Mouse (Mus musculus) urinary bladder, postnatal 10 days (tissue): ENCODE data around the gene BC004004.
"Not testable (repeated sequence)": the region's sequence is repeated elsewhere in the genome, so short reads cannot be mapped to it uniquely, and the experiment has no call there.

Experiments
- DNase-seq: peaks from one replicate; pipeline ENCODE4 v3.0.0; 2022; ENCODE audit warnings: low spot score

BC004004 gene

DNA sequence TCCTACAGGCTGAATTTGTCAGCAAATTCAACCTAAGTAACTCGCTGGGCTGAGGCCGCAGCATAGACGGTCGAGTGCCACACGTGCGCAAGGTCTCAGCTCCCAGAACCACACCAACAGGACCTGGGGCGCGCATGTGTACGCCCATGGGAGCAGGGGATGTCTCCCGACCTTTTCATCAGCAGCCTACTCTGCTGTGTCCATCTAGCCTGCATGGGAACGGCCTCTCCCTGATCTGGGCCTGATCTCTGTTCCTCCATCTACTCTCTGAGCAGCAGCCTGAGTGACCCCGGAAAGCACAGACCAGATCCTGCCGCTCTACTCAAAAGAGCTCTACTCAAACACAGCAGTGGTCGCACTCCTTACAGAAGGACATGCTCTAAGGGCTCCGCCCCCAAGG lies 8.1 kb upstream of the BC004004 start:
- no peak for DNase-seq

DNA sequence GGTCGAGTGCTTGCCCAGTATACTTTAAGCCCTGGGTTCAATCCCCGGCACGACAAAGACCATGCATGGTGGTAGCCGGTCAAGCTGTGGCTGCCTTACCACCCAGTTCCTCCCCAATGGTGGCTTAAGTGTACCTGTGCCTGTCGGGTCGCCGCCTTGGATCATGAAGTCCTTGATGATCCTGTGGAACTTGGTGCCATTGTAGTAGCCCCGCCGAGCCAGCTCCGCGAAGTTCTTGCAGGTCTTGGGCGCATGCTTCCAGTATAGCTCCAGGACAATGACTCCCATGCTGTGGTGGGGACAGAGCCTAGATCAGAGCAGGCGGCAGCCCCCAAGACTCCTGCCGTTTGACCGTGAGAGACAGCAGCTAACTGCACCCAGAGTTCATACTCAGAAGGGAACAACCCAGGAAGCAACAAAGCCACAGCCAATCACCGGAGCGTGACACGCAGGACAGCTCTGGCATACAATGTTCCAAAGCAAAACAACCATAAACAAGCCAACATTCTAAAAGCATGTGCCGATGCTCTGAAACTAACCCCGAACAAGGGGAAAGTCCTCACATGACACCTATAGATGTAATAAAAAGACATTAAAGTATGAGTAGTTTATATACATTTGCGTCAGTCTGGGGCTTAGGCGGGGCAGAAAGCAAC lies 6.9 kb upstream of the BC004004 start:
- no peak for DNase-seq

DNA sequence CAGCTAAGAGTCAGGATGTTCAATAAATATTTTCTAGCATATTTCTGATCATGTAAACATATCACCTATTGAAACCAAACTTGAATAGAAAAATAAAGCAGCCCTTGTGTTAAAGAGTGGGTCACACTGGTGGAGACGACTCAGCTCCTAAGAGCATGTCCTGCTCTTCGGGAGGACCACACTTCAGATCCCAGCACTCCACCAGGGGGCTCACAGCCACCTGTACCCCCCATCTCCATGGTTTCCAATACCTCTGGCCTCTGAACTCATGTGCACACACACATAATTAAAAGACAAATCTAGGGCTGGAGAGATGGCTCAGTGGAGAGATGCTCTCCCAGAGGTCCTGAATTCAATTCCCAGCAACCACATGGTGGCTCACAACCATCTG lies 6.3 kb upstream of the BC004004 start:
- DNase-seq = no peak

DNA sequence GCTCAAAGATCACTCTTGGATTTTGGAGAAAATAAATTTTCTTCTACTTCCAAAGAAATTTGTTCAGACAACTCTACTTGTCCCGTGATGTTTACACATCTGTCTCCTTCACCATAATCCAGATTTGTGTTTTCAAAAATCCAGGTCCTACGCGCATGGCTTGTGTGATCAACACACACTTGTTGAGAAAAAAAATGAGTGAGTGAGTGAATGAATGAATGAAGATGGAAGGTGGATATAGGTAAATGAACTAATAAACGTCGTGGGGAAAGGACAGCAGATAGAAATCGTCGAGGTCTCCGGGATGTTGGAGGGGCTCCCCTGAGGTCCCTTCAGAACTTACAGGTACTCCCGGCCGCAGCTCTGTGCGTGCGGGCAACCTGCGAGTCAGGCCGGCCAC lies 5.2 kb upstream of the BC004004 start:
- DNase-seq = no peak

DNA sequence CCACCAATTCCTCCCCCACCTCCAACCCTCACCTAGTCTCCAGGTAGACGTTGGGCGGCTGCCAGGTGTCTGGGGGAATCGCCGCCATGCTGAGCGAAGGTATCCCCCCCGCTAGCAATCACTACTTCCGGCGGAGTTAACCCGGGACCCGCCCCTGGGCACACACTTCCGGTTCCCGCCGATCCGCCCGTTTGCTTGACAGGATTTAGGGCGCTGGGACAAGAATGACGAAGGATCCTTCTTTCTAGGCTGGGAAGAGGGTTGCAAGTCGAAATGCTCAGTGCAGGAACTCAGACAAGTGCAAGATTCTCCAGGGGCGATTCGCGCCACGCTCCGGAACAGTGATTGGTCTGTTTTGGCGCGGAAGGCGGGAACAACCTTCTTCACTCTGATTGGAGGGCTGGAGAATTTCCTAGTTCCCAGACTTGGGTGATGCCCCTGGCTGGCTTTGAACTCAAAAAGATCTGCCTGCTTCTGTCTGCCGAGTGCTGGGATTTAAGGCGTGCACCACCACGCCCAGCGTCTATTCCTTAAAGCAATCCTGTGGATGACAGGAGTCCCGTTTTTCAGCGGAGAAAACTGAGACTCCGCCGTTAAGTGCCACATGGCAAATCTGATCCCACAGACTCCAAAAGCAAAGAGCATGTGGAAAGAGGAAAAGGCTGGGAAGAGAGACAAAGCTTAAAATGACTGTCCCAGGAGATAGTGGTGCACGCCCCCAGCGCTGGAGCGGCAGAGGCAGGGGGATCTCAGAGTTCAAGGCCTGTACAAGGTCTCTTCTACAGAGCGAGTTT lies 4.6 kb upstream of the BC004004 start, which contains the start of gene Ppil1:
Ppil1 (minus strand) TSS at position 347 of the 794 bp plus-strand sequence.
- no peak for DNase-seq

- DNase-seq = no peak
Measured at GRCm38 (mm10) chr17:29264760-29265159, 3.8 kb upstream of the BC004004 start.

DNA sequence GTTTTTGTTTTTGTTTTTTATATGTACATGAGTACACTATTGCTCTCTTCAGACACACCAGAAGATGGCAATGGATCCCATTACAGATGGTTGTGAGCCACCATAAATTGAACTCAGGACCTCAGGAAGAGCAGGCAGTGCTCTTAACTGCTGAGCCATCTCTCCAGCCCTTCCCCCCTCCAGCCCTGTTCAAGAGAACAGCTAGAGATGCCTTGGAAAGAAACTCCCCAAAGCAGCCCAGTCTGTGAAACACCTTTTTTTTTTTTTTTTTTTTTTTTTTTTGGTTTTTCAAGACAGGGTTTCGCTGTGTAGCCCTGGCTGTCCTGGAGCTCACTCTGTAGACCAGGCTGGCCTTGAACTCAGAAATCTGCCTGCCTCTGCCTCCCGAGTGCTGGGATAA lies 1.5 kb upstream of the BC004004 start:
- DNase-seq = not testable (repeated sequence)

- no peak for DNase-seq
Measured at GRCm38 (mm10) chr17:29267931-29268681, 482 bp upstream of the BC004004 start.

GRCm38 (mm10) chr17:29269349-29269706 lies 740 bp downstream of the BC004004 start:
- DNase-seq = no peak

GRCm38 (mm10) chr17:29270148-29270698 lies 1.6 kb downstream of the BC004004 start:
- no peak for DNase-seq

DNA sequence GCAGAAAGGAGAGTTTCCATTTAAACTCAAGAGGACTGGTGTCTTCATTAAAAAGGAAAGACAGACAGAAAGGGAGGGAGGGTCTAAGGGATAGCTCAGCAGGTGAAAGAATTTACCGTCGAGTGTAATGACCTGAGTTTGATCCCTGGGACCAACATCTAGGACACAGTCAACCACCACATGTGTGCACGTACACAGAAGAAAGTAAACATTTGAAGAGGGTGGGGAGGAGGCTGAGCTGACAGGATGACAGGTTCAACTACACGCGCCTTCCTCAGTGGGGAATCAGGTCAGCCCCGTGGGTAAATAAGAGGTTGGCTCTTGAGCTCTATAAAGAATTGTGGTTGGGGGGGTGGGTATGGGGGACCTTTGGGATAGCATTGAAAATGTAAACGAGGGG lies 4.6 kb downstream of the BC004004 start:
- DNase-seq = no peak

DNA sequence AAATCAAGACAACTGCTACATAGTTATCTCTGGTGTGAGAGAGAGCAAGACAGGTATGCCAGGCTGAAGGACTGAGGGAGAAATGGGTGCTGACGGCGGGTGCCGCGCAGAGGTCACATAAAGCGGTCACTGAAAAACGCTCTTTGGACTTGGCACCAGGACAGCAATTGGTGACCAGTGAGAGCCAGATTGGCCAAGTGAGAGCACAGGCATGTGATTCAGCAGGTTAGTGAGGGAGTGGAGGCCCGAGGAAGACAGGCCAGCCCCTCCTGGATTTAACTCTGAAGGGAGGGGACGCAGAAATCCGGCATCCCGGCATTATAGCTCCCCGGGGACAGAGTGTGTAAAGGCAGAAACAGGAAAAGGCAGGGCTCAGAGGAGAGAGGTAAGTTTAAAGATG lies 5.3 kb downstream of the BC004004 start:
- DNase-seq = no peak

DNA sequence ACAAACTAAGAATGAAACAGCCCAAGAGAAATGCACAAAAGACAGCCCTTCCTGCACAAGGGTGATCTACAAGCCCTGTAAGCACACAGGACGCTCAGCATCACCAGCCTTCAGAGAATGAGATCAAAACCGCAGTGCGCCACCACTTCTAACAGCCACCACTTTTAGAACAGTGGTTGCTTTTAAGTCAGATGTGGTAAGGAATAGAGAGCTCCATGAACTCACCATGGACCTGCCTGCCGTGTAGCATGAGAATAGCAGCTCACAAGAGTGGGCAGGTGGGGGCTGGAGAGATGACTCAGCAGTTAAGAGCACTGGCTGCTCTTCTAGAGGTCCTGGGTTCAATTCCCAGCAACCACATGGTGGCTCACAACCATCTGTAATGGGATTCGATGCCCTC lies 11.8 kb downstream of the BC004004 start:
- DNase-seq = no peak

DNA sequence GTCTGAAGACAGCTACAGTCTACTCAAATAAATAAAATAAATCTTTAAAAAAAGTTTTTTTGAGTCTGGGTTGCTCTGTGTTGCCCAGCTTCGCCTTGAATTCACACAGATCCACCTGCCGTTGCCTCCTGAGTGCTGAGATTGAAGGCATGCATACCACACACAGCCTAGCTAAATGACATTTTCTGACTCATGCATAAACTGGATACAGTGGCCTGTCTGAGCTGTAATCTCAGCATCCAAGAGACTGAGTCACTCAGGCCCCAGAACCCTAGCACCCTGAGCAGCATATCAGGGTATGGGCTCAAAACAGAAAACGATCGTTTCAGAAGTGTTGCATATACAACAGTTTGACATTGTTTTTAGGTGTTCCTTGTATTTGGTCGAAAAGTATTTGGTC lies 13.0 kb downstream of the BC004004 start:
- DNase-seq = no peak

GRCm38 (mm10) chr17:29282216-29282952 lies 13.8 kb downstream of the BC004004 start:
- no peak for DNase-seq

DNA sequence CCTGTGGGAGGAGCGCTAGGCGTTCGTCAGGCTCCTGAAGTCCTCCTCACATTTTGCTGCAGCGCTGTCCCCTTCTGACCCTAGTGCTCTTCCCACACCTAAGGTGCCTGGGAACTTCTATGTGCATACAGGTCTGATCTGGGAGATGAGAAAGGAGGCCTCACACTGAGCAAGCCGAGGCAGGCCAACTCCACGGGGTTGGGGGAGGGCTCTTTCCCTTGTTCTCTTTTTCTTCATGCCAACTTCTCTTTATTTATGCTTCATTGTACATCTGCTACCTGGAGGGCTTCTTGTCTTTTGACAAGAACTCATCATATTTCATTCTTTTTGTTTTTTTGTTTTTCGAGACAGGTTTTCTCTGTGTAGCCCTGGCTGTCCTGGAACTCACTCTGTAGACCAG lies 23.2 kb downstream of the BC004004 start:
- DNase-seq = no peak

- no peak for DNase-seq
Measured at GRCm38 (mm10) chr17:29292996-29293395, 24.4 kb downstream of the BC004004 start.

DNA sequence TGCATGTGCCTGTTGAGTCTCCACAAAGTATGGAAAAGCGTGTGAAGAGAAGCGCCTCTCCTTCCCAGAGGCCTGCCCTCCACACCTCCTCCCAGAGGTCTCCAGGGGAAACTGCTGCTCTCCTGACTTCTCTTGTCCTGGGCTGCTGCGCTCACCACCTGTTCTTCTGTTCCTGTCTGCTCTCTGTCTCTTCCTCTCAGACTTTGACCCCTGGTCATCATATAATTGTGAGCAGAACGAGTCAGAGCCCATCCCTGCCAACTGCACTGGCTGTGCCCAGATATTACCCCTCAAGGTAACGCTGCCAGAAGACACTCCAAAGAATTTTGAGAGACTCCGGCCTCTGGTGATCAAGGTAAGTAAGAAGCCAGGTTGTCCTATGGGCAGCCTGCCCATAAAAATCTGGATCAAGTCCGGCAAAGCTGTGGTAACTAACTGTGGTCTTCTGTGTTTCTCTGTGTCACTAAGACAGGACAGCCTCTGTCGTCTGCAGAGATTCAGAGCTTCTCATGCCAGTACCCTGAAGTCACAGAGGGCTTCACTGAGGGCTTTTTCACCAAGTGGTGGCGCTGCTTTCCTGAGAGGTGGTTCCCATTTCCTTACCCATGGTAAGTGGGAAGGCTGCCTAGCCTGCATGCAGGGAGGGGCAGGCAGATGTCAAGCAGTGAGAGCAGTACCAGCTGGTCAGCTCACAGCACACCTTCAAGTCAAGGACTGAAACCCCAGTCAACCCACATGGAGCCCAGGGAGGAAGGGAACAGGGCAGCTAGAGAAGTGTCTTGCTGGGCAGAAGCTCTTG lies 25.4 kb downstream of the BC004004 start:
- DNase-seq = no peak

DNA sequence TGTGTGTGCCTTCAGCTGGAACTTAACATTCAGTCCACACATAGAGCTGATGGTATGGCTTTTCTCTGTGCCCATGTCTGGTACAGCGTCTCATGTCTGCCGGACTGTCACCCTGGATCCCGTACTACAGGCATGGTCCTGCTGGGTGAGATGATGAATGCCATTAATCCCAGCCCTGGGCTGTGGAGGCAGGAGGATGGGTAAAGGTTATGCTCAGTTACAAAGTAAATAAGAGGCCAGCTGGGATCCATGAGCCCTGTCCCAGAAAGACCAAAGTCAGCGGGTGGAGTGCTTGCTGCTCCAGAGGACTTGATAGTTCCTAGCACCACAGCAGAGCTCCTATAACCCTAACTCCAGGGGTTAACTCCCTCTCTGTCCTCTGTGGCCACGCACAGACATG lies 27.2 kb downstream of the BC004004 start:
- DNase-seq = no peak

GRCm38 (mm10) chr17:29297321-29297720 lies 28.7 kb downstream of the BC004004 start:
- DNase-seq = no peak

- DNase-seq = no peak
Measured at GRCm38 (mm10) chr17:29297813-29298212, 29.2 kb downstream of the BC004004 start.
